Mouse (Mus musculus) megakaryocyte-erythroid progenitor cell, adult 5-6 weeks (primary cell): ENCODE data around the gene Slfnl1. TPM values are rescaled to one million over a fixed set of nuclear protein-coding genes. Genes with fewer than 3 reads are reported as not detected.

Experiments
- ATAC-seq: replicated peaks from 2 replicates; pipeline ENCODE4 v1.8.0; 2016; ENCODE audit warnings: mild to moderate bottlenecking, inconsistent platforms; ENCODE audit not compliant: severe bottlenecking, poor library complexity, low FRiP score, low TSS enrichment
- total RNA-seq, 2 experiments: library from RNA; stranded (forward) in 1 of 2; stranded (reverse) in 1 of 2; fragments of 200-1000, 215-1000 nt in 1 of 2; fragments of >200 nt in 1 of 2; fragmentation: Nextera tagmentation in 1 of 2; gene quantifications; 2 replicates each; pipeline ENCODE4 v1.2.3; 2014 to 2017

Slfnl1 gene
- total RNA-seq (2014; fragmentation: Nextera tagmentation) (not detected in 2 replicates), total RNA-seq (2017) (not detected in 2 replicates)

DNA sequence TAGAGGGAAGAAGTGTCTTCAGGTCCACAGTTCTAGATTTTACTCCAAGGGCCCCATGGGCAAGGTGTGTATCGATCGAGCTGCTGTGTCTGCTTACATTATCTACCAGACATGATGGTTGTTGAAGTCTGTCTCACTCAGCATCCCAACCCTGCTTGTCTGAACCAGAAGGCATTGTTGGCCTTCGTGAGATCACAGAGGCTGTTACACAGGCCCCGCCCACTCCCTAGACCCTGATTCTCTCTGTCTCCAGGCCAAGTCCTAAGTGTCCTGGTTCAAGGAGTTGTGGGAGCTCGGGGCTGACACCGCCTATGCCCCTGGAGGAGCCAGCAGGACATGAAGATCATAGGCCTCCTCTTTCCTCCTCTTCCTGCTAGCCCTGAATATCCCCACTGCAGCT lies at the start of gene Slfnl1:
TSS of gene Slfnl1 (plus strand) at position 246 of the 400 bp plus-strand sequence.
- ATAC-seq, result no peak

DNA sequence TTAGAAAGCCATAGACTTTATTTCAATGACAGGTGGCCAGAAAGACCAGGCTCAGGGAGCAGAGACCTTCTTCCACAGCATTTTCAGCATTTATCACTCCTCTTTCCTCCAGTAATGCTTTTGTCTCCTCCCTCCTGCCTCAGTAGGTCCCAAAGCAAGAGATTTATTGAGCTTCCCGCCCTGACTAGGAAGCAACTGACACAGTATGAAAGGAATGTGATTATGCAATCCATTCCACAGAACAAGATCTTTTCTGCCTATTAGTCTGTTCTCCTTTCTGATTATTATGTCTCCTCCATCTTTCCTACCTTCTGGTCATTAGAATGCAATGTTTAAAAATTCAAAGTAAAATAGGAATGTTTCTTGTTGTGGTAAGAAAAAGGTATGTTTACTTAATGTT lies 44.3 kb upstream of the Slfnl1 start:
- no peak for ATAC-seq

DNA sequence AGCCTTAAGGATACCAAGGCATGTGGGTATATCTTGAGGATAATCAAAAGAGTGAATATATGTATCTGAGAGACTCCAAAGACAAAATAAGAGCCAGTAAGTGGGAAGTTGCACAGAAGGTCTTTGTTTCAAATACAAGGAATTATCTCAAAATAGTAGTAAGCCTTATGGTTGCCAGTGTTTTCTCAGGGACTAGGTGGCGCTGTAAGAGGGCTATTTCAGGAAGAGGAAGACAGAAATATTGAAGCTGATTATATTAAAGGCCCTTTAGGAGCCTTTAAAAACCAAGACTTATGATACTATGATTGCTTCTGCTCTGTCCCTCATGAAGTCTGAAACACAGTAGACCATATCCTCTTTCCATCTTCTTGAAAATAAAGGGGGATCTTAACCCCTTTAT lies 25.1 kb upstream of the Slfnl1 start:
- no peak for ATAC-seq

DNA sequence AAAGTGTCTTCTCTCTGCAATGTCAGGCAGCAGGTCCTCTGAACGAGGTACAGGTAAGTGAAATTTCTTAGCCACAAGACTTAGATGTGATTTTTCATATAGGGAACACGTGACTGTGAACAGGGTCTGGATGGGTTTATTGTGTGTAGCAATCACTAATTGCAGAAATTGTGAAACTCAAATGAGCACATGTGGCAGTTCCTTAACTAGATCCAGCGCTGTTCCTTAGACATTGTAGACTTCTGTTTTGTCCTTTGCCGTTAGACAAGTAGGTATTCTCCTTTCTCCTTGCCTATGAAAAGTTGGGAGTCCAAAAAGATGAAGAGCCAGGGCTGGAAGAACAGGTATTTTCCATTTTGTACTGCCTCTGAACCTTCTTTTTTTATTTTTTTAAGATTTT lies 20.8 kb upstream of the Slfnl1 start:
- no peak for ATAC-seq

DNA sequence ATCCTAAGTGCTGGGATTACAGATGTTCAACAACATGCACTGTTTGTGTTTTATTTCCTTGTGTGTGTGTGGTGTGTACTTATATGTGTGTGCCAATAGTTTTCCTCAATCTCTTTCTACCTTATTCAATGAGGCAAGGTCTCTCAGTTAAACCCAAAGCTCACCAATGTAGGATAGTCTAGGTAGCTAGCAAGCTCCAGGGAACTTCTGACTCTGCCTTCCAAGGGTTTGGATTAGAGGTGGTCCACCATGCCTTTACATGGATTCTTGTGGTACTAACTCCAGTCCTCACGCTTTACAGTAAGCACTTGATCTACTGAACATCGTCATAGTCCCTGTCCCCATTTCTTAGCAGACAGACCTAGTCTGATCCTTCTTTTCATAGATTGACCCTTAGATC lies 17.7 kb upstream of the Slfnl1 start:
- no peak for ATAC-seq

DNA sequence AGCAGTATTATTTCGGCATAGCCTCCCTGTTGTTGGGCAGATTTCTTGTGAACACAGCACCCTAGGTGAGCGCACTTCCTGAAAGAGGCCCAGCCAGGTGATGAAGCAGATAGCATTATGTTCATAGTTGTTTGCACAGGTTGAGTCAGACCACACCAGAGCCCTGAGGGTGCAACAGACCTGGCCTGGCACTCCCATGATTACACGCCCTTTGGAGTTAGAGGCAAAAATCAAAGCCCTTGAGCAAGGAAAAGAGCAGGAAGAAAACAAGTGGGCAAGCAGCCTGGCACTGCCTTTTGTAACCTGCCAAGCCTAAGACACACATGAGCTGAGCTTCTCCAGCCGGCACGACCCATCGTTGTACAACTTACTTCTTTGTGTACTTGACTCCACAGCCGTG lies 15.5 kb upstream of the Slfnl1 start:
- ATAC-seq, result no peak

DNA sequence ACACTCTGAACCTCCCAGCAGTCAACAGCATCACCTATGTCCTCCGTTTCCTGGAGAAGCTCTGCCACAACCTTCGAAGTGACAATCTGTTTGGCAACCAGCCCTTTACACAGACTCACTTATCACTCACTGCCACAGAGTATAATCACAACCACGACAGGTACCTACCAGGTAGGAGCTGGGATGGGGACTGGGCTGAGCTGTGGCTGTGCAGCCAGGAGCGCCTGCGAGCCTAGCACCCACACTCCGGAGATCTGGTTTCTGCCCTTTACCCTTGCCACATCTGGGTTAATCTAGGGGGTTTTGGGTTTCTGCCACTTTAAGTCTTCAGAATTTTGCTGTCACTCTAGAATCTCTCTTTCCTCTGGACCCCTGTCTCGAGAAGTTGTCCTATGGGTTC lies 15.1 kb upstream of the Slfnl1 start:
- ATAC-seq, result no peak

DNA sequence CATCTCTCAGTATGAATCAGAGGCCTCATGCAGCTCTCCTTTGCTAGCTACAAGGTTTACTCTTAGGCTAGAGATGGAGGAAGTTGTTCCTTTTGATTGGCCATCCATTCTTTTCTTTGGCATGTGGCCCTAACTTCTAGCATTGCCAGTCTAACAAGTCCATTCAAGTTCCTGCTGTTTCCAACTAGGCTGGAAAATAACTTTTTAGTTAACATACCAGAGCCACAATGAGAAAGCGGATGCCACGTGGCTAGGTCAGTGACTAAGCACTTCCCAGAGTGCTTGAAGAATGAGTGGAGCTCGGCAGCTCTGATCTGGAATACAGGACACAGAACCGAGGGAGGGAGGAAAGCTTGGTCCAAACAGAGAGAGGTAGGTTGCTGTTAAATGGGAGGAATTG lies 14.7 kb upstream of the Slfnl1 start:
- ATAC-seq, result no peak

DNA sequence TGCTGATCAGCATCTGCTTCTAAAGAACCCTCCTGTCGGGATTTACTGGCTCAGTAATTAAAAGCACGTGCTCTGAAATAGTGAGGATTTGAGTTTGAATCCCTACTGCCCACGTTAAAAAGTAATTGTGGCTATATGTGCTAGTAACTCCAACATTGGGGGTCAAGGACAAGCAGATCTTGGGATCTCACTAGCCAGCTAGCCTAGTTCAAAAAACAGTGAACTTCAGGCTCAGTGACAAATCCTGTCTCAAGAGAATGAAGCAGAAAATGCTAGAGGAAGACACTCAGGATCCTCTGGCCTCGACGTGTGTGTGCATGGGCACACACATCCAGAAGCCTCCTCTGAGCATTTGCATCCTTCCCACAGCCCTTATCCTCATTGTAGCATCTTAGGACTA lies 10.3 kb upstream of the Slfnl1 start:
- no peak for ATAC-seq

DNA sequence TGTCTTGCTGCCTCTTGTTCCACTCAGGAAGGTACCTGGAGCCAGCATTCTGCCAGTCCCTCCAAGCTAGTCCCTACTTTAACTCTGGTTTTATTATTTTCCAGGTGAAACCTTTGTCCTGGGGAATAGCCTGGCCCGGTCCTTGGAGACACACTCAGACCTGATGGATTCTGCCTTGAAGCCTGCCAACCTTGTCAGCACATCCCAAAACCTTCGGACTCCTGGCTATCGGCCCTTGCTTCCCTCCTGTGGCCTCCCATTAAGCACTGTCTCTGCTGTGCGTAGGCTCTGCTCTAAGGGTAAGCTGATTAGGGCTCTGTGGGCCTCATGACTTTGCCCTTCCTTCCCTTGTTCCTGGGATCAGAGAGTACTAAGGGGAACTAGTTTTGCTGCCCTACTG lies 9.7 kb upstream of the Slfnl1 start:
- no peak for ATAC-seq

DNA sequence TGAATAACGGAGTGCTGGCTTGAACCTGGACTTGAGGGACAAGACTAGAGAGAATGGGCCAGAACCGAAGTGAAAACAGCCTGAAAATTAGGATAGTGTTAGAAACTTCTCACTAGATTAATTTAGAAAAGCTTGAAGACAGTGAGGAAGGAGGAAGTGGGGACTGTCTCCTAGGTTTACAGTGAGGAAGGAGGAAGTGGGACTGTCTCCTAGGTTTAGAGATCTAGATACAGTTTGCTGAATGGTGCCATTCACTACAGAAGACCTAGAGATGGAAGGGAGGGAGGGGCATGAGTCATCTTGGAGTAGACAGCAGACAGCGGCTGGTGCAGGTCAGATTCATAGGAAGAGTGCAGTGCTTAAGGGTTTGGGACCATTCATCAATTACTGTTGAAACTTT lies 8.9 kb upstream of the Slfnl1 start:
- ATAC-seq, result no peak

DNA sequence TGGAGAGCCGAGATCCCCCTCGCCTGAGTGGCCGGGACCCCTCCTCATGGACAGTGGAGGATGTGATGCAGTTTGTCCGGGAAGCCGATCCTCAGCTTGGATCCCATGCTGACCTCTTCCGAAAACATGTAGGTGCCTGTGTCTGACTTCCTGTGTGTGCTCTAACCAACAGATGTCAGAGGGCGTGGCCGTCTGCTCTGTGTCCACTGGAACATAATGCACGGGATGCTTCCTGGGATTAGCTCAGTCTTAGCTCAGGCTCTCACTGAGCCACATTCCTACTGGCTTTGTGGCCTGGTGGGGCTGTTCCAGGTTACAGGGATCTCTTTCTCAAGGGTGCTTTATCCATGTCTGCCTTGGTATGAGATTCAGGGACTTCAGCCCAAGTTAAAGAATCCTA lies 3.9 kb upstream of the Slfnl1 start:
- no peak for ATAC-seq

DNA sequence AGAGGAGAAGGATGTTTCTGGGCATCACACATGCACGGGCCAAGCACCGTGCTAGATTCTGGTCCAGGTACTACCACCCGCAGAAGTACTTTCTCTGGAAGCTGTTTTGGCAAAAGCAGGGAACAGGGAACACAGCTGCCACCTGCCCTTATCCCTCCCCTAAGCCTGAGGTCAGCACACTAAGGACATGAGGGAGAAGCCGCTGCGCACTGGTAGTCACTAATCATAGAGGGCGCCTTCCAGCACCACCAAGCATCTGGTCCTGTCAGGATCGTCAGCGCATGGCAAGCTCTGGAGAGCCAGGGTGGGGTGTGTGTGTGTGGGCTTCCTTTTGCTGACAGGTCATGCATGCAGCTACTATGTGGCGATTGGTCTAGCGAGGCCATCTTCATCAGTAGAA lies 6.6 kb downstream of the Slfnl1 start:
- no peak for ATAC-seq

DNA sequence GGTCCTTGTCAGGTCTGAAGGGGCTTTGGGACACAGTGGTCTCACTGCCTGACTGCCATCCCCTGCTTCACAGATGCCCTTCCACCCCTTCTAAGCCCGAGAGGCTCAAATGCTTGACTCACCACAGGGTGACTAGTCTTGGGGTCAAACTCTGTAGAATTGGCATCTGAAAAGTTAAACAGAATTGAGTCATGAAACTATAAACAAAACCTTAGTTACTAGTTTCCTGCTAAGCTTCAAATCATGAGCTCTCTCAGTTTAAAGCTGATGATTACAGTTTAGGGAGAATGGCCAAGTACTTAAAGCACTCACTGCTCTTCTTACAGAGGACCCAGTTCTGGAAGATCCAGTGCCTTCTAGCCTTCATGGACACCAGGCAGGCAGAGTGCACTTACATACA lies 12.9 kb downstream of the Slfnl1 start:
- ATAC-seq, result no peak

DNA sequence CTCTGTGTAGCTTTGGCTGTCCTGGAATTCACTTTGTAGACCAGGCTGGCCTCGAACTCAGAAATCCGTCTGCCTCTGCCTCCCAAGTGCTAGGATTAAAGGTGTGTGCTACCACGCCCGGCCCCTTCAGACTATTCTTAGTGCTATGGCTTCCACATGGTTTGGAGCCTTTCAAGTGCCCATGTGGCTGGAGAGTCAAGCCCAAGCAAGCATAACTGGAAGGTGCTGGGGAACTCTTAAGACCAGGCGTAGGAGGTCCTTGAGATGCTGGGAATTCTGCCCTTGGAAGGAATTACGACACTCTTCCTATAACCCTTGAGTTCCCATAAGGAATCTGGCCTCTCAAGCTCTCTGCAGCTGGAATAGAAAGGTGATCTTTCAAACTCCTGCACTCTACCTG lies 24.6 kb downstream of the Slfnl1 start:
- ATAC-seq, result no peak

DNA sequence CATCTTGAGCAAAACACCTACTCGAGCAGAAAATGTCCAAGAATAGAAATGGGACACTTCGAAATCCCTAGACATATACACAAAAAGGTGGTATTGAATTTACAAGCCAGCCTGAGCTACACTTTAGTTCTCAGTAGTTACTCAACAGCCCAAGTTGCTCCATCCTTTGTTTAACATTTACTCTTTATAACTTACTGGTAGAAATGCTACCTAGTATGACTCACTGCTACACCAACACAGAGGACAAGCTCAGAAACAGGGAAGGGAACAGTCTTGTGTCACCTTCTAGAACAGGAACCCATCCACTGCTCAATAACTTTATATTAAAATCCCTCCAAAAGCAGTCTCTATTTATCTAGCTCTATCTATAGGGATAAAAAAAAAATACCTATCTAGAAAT lies 33.7 kb downstream of the Slfnl1 start:
- ATAC-seq, result no peak

DNA sequence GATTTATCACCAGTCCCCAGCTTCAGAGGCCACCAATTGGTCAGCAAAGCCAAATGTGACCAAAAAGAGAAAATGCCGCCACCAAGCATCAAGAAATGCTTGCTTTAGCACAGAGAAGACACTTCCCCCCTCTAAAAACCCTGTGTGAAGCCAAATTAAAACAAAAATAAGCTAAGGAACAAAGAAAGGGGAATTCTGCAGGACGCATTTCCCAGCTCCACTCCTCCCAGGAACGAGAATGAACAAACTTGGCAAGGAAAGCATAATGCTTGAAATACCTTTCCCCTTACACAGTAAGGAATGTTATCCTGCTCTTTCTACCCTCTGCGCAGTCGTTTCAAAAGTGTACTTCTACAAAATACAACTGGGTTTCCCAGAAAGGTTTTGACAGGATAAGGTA lies 36.0 kb downstream of the Slfnl1 start:
- ATAC-seq, result no peak

DNA sequence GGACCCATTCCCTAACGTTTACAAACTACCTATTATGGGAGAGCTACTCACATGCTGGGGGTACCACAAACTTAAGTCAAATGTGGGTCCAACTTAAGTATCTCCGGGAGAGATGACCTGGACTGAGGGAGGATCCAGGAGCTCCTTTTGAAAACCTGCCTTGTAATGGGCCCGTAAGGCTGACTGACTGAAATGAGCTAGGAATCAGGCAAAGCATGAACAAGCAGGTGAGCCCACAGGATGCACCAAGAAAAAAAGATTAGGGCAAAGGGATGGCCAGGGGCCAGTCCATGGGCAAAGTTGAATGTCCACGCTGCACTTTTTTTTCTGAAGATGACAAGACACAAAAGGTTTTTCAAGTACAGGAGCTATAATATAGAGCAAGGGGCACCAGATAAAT lies 37.0 kb downstream of the Slfnl1 start:
- 0 out of 2 replicates have a peak, but pooled peaks have one; percentile 8 for ATAC-seq

DNA sequence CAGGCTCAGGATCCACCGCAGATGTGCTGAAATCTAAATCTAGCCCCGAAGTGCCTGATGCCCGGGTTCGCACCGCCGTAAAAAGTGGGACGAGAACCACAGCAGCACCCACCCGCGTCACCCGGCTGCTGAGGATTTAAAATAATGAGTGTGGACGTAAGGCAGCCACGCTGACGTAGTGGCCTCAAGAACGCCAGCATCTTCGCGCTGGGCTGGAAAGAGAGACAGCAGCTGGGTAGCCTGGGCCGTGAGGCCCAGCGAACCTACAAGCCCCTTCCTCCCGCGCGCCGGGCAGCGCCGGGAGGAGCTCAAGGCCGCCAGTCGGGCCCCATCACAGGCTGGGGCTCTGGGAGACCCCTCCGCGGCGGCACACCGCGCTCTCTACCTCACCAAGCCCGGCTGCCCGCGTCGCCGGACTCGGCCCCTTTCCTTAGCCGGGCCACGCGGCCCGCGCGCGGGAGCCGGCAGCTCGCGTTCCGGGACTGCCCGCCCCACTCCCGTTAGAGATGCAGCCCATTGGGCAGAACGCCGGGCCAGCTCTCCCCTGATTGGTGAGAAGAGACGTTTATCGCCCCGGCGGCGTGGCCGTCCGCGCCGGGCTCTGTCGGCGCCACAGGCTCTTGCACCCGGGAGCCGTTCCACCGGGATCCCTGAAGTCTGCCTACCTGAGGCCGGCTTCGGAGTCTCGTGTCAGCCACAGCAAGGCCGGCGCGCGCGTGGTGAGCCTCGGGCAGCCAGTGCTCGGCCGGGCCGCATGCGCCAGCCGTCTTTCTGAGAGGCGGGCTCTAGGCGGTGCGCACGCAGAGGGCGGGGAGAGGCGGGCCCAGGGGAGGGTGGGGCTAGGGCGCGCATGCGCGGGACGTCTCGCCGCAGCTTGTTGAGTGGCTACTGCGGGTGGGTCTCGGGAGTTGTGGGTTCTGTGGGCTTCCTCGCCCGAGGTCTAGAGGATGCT lies 37.7 kb downstream of the Slfnl1 start, which contains the start of gene Ctps:
TSS of gene Ctps (minus strand) at position 791 of the 952 bp plus-strand sequence.
- peak; percentile 90 for ATAC-seq

DNA sequence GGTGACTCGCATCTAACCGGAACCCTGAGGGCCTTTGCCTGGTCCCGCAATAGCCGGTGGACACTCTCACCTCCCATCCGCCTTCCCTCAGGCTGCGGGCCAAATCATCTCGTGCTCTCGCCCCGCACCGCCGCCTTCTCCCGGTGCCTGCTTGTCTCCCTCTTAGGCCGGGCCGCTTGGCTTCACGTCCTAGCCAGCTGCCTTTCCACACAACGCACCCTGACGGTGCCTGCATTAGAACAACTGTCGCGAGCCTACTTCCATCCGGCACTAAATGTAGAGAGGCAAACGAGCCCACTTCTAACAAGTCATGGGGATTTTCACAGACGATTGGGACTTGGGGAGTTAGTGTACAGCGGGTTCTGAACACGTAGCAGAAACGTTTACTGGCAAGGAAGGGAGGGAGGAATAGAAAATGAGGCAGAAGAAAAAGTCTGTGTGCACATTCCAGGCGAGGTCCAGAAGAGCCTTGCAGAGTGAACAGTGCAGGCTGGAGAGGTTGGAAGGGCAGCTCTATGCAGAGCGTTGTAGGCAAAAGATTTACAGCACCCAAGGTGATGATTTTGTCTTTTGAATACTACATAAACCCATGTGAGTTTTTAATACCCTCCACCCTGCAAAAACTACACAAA lies 38.5 kb downstream of the Slfnl1 start:
- peak; percentile 38; the same call in 1 of the 2 replicates for ATAC-seq

DNA sequence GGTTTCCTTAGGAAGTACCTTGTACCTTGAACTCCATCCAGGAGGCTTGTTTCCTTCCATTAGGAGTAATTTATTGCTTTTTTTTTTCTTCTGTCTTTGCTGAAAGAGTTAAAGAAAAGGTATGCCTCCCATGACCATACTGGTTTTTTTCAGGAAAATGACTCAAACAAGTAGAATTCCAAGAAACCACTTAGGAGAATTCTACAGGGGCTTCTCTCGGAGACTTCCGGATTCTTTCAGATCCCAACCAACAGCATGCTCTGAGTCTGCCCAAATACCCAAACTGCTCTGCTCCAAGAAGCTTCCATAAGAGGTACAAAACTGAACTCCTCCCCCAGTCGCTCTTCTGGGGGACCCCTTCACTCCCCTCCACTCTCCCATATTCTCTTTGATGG lies 39.0 kb downstream of the Slfnl1 start:
- ATAC-seq, result no peak
